ENCODE assay signal across 8 mouse cellular contexts in the genomic region with DNA sequence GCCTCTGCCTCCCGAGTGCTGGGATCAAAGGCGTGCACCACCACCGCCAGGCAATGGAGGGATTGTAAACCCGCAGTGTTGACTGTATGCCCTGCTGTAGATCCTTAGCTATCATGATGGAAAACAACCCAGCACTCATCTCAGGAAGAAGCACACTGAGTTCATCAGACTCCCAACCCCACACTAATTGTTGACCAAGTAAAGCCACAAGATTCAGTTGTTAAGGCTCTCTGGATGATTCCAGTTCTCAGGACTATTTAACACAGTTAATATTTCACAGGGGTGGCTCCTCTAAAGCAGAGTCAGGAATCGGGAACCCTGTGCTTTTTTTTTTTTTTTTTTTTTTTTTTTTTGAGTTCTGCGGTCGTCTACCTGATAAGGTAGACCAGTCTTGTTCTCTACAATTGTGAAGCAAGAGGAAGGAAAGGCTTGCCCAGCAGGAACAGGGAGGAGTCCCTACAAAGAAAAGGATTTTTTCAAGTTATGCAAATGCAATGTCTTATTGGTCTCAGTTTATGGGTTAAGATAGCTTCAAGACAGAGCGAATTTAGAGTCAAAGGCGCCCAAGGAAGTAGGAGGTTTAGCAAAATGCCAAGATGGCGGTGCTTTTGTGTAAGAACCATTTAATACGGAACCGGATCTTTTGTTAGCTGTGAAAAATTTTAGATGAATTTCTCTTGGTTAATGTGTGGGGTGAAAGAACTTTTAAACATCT. TPM values are rescaled to one million over a fixed set of nuclear protein-coding genes. Genes with fewer than 3 reads are reported as not detected.
DNase-seq lines count a peak whose midpoint lies in the region; ATAC-seq and TF ChIP-seq lines count a peak whose summit lies in the region.

No protein-coding gene starts in this region.

- H3K4me1 ChIP-seq in hindbrain, embryonic 12.5 days: peaks cover 32% of the 10 kb centered on the region
- peaks cover 65% of the 10 kb centered on the region for H3K4me1 ChIP-seq in liver, embryonic 15.5 days (replicated peaks)
- H3K4me1 ChIP-seq in stomach, postnatal 0 days (replicated peaks; ENCODE audit: control insufficient read depth, insufficient read depth): peaks cover 7% of the 10 kb centered on the region

- DNase-seq in heart, adult 11 months: peak; percentile 94
- no peak for DNase-seq in heart, postnatal 36 days
- peak; percentile 78 for DNase-seq in adipocyte (ENCODE audit: low spot score)
- peak; percentile 35 for DNase-seq in stomach, postnatal 0 days (ENCODE audit: low spot score)
- DNase-seq in retina, embryonic 14.5 days (ENCODE audit: low spot score): no peak
- DNase-seq in gastrocnemius, postnatal 36 days: no peak

- WGBS in hindbrain, embryonic 12.5 days: 47% methylated on average over 12 of the region's 12 CpGs
- WGBS in liver, embryonic 15.5 days (ENCODE audit: insufficient replicate concordance): 32% methylated on average over 12 of the region's 12 CpGs
- 40% methylated on average over 12 of the region's 12 CpGs for WGBS in stomach, postnatal 0 days

- peak overlapping the region; percentile 53 for H3K4me3 ChIP-seq in hindbrain, embryonic 12.5 days
- peak overlapping the region; percentile 73 for H3K4me3 ChIP-seq in liver, embryonic 15.5 days (replicated peaks)
- H3K4me3 ChIP-seq in stomach, postnatal 0 days (ENCODE audit: low read depth, low read length): peak overlapping the region; percentile 96

- H3K36me3 ChIP-seq in hindbrain, embryonic 12.5 days: no peaks in the 10 kb centered on the region
- no peaks in the 10 kb centered on the region for H3K36me3 ChIP-seq in liver, embryonic 15.5 days (replicated peaks)
- H3K36me3 ChIP-seq in stomach, postnatal 0 days (ENCODE audit: control insufficient read depth, insufficient read depth, low read length): no peaks in the 10 kb centered on the region

- H3K9me3 ChIP-seq in hindbrain, embryonic 12.5 days (replicated peaks): no peaks in the 10 kb centered on the region
- H3K9me3 ChIP-seq in liver, embryonic 15.5 days (replicated peaks): no peaks in the 10 kb centered on the region
- H3K9me3 ChIP-seq in stomach, postnatal 0 days (ENCODE audit: control insufficient read depth, low read length): no peaks in the 10 kb centered on the region

- intact Hi-C loops in heart, postnatal 36 days (cut with DNase I): no loop called here
- intact Hi-C loops in gastrocnemius, postnatal 36 days (cut with DNase I): no loop called here

- H3K27ac ChIP-seq in hindbrain, embryonic 12.5 days: no peak overlapping the region
- no peak overlapping the region for H3K27ac ChIP-seq in liver, embryonic 15.5 days (replicated peaks)
- H3K27ac ChIP-seq in stomach, postnatal 0 days (replicated peaks): peak overlapping the region; percentile 100

- no peak for TF ChIP-seq EP300 in stomach, postnatal 0 days (optimal IDR thresholded peaks at IDR 0.05)

- peaks cover 71% of the 10 kb centered on the region for H3K27me3 ChIP-seq in hindbrain, embryonic 12.5 days
- peaks cover 49% of the 10 kb centered on the region for H3K27me3 ChIP-seq in liver, embryonic 15.5 days
- H3K27me3 ChIP-seq in stomach, postnatal 0 days (ENCODE audit: control insufficient read depth, insufficient read depth, low read length): no peaks in the 10 kb centered on the region

- ATAC-seq in hindbrain, embryonic 12.5 days (ENCODE audit: low FRiP score): no peak
- no peak for ATAC-seq in liver, embryonic 15.5 days (ENCODE audit: insufficient read depth)
- ATAC-seq in stomach, postnatal 0 days (ENCODE audit: low FRiP score, low TSS enrichment): peak; percentile 6; the same call in 1 of the 2 replicates

- TF ChIP-seq CTCF in stomach, postnatal 0 days (IDR thresholded peaks at IDR 0.05; ENCODE audit: low read depth): no peak

- peak overlapping the region; percentile 90 for H3K4me2 ChIP-seq in hindbrain, embryonic 12.5 days (replicated peaks)
- peak overlapping the region; percentile 100 for H3K4me2 ChIP-seq in liver, embryonic 15.5 days
- peak overlapping the region; percentile 71 for H3K4me2 ChIP-seq in stomach, postnatal 0 days (replicated peaks; ENCODE audit: low read depth)

- no peak overlapping the region for H3K9ac ChIP-seq in hindbrain, embryonic 12.5 days
- H3K9ac ChIP-seq in liver, embryonic 15.5 days: 0 out of 2 replicates have a peak overlapping the region, but pooled peaks have one; percentile 37
- peak overlapping the region; percentile 48 for H3K9ac ChIP-seq in stomach, postnatal 0 days (ENCODE audit: low read length)

RNA-seq across cellular contexts. Expression of gene Klf9, which starts 1.1 kb away (rescaled TPM):
- total RNA-seq in heart, postnatal 36 days (2021): 100 to 1,000 TPM; 135 to 146 TPM
- 1.6 and 2.1 TPM in 2 replicates for polyA plus RNA-seq in hindbrain, embryonic 12.5 days (2016; fragmentation: Nextera tagmentation; extraction: Ambion mirVana)
- 1.1 and 1.3 TPM in 2 replicates for polyA plus RNA-seq in liver, embryonic 15.5 days (2015; fragmentation: Nextera tagmentation; extraction: Ambion mirVana)
- polyA plus RNA-seq in stomach, postnatal 0 days (2015; fragmentation: Nextera tagmentation; extraction: Ambion mirVana): 11.3 and 17.4 TPM in 2 replicates
- total RNA-seq in gastrocnemius, postnatal 36 days (2021): 100 to 1,000 TPM; 115 to 151 TPM

Comparison
In these comparisons a context has a peak if more than half of its experiments do, and no peak if none do; other contexts are left out.
1. DNase-seq: peak in heart, adult 11 months (single experiment), adipocyte (single experiment) and stomach, postnatal 0 days (single experiment); none in heart, postnatal 36 days (0 of 2), retina, embryonic 14.5 days (single experiment) and gastrocnemius, postnatal 36 days (0 of 2).
2. Peak in every context shown above with its lines, with median percentiles within 50 percentile points of each other: H3K4me2 ChIP-seq and H3K4me3 ChIP-seq.